Mouse (Mus musculus) thymus, postnatal 10 days (tissue): ENCODE measurements around the gene Myo3b.

Experiments
- DNase-seq, 2 experiments: peaks; one replicate each; pipeline ENCODE4 v3.0.0; 2021; ENCODE audit warnings: low spot score in 2 of 2

Gene Myo3b

DNA sequence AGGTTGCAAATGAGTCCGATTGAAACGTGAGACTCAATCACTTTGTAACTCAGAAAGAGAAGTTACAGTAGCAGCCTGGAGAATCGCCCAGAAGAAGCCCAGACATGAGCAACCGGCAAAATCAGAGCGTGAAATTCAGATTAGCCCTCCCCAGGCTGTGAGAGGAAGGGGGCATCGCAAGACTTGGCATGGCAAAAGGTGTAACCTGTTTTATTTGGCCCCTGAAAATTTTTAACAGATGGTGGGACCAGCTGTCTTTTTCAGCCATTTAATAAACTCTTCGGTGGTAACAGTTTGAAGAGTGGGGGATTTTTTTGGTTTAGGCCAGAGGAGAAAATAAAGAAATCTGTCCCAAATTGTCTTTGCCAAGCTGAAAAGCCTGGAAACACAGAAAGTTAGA, 405.2 kb downstream of the Myo3b start:
- no peak for DNase-seq

- no peak for DNase-seq
Observed at GRCm38 (mm10) chr2:70456205-70456604, 417.3 kb downstream of the Myo3b start.

- no peak for DNase-seq
Observed at GRCm38 (mm10) chr2:70463606-70464005, 424.7 kb downstream of the Myo3b start.

- no peak for DNase-seq
Observed at GRCm38 (mm10) chr2:70471136-70471535, 432.2 kb downstream of the Myo3b start.

DNA sequence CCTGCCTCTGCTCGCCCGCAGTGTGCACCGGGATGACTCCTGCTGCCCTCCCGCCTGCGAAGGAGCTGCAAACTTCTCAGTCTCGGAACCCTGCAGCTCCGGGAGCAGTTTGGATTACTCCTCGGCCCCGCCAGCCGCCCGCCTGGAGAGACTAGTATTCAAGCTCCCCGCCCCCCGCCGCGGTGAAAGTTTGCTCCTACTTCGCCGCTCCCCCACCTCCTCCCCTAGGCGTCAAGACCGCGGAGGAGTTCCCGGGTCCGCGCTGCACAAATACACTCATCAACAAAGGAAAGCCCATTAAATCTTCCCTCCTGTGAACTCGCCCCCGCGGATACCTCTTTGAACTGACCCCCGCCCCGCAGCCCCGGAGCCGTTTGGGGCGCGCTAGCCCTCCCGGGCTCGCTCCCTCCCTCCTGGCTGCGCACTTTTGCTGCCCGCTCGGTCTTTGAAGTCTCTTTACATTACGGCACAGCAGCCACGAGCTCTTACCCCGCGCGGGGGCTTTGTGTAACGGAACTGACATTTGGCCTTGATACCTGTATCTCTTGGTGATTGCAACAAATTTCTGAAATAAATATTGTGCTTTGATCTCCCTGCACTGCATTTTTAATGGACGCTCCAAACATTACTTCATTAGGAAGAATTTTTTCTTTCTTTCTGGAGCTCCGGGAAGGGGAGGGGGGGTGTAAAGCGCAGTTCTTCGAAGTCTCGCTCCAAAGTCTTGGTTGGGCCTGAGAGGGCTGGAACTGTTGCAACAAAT, 433.1 kb downstream of the Myo3b start:
- no peak for DNase-seq
